Mouse (Mus musculus) heart, embryonic 13.5 days (tissue): ENCODE data around the gene Glyr1. TPM values are rescaled to one million over a fixed set of nuclear protein-coding genes. Genes with fewer than 3 reads are reported as not detected.

ENCODE experiments used
- ATAC-seq: fragments of 200-750 bp; cut with Nextera tagmentation; 2 replicates; pipeline ENCODE4 v1.8.0; 2017; ENCODE audit warnings: moderate TSS enrichment; ENCODE audit not compliant: insufficient number of reproducible peaks, low FRiP score, low TSS enrichment; ENCODE audit errors: extremely low read depth
- H3K27ac ChIP-seq: fragments of 300-500 bp; sonication (generic); replicated peaks from 2 replicates; pipeline ENCODE4 v1.5.1; 2015; ENCODE audit warnings: moderate library complexity, mild to moderate bottlenecking, inconsistent platforms
- H3K27me3 ChIP-seq: fragments of 300-500 bp; sonication (generic); replicated peaks from 2 replicates; pipeline ENCODE4 v1.6.1; 2015; ENCODE audit warnings: mild to moderate bottlenecking, inconsistent platforms
- H3K36me3 ChIP-seq: fragments of 300-500 bp; sonication (generic); 2 replicates; pipeline ENCODE4 v1.6.1; 2015; ENCODE audit warnings: mild to moderate bottlenecking, inconsistent platforms
- H3K4me1 ChIP-seq: fragments of 300-500 bp; sonication (generic); 2 replicates; pipeline ENCODE4 v1.6.1; 2015; ENCODE audit warnings: inconsistent platforms
- H3K4me2 ChIP-seq: fragments of 300-500 bp; sonication (generic); 2 replicates; pipeline ENCODE4 v1.6.1; 2015; ENCODE audit warnings: inconsistent platforms, mild to moderate bottlenecking, moderate library complexity
- H3K4me3 ChIP-seq: fragments of 300-500 bp; sonication (generic); 2 replicates; pipeline ENCODE4 v1.5.1; 2015; ENCODE audit warnings: moderate library complexity, mild to moderate bottlenecking, inconsistent platforms
- H3K9ac ChIP-seq: fragments of 300-500 bp; sonication (generic); 2 replicates; pipeline ENCODE4 v1.6.1; 2015; ENCODE audit warnings: inconsistent platforms, mild to moderate bottlenecking, moderate library complexity
- H3K9me3 ChIP-seq: fragments of 300-500 bp; sonication (generic); 2 replicates; pipeline ENCODE4 v1.6.1; 2016; ENCODE audit warnings: inconsistent platforms
- WGBS: fragments of 180-500 bp; shearing (Covaris S2); methylation state at CpG from one replicate; pipeline ENCODE4 v1.1.7; 2015; ENCODE audit warnings: mixed read lengths; 5-methylcytosine and 5-hydroxymethylcytosine counted together
- polyA plus RNA-seq: library from polyadenylated mRNA; unstranded; fragments of >200 nt; fragmentation: Nextera tagmentation; extraction: Ambion mirVana; gene quantifications from 2 replicates; pipeline ENCODE4 v1.2.1, GENCODE M21; 2015

The Glyr1 gene
- polyA plus RNA-seq, 1 experiment from 2014 or later: 88.7 TPM

DNA sequence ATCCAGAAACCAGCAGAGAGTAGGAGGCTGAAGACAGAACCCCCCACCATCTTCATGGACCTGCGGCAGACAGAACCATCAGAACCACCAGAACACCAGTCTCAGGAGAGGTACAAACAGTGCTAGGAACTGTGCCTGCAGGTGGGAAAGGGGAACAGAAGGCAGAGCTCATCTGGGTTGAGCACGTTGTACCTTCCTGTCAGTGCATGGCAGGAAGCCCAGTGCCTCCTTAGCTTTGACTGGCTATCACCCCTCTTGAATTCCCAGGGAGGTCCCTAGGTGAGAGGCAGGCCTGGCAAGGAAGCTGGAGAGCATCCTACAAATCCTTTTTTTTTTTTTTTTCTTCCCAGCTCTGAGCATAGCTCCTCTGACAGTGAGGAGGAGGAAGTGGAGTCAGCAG is 73.5 kb downstream of the Glyr1 start:
- WGBS: 51% methylated on average over 2 of the region's 2 CpGs
- no peak for ATAC-seq

DNA sequence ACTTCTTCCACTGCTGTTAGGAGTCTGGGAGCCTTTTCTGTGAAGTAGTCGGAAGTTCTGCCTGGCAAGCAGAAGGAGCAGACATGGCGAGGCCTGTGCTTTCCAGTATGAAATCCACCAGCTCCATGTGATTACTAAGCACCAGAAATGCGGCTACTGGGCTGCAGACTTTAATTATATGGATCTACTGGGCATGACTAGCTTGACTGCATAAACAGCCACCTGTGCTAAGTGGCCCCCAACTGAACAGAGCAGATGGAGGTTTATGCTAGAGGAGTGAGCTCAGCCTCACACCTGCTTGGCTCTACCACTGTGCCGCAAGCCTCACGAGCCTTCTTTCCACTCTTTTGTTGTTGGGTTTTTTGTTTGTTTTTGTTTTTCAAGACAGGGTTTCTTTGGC is 75.1 kb downstream of the Glyr1 start:
- H3K36me3 ChIP-seq: no peaks in the 10 kb centered on the region
- H3K9me3 ChIP-seq: no peaks in the 10 kb centered on the region
- no peak for ATAC-seq
- no peak overlapping the region for H3K27ac ChIP-seq
- H3K4me2 ChIP-seq: no peak overlapping the region
- no peaks in the 10 kb centered on the region for H3K27me3 ChIP-seq
- H3K9ac ChIP-seq: no peak overlapping the region
- H3K4me1 ChIP-seq: peaks cover 19% of the 10 kb centered on the region
- no peak overlapping the region for H3K4me3 ChIP-seq
- 81% methylated on average over 5 of the region's 5 CpGs for WGBS

More for the DNA sequence above, 73.5 kb downstream of the Glyr1 start:
- H3K4me3 ChIP-seq: no peak overlapping the region
- H3K36me3 ChIP-seq: no peaks in the 10 kb centered on the region
- peaks cover 23% of the 10 kb centered on the region for H3K4me1 ChIP-seq
- no peak overlapping the region for H3K27ac ChIP-seq
- H3K9ac ChIP-seq: no peak overlapping the region
- no peaks in the 10 kb centered on the region for H3K9me3 ChIP-seq
- H3K4me2 ChIP-seq: no peak overlapping the region
- no peaks in the 10 kb centered on the region for H3K27me3 ChIP-seq

DNA sequence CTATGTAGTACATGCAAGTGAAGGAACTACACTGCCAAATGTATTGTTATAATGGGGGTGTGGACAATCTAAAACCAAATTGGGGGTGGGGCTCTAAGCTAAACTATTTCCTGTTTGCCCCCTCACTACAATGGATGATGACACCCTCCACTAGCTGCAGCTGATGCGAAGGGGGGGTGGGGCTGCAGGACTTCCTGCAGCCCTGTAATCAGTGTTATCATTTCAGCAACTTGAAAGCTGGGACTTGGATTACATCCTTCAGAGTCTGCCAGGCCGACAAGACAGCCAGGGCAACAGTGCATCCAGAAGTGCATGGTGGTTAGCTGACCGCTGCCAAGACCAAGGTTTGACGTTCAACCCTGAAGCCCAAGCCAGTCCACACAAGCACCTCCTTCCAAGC is 78.0 kb downstream of the Glyr1 start:
- H3K9me3 ChIP-seq: no peaks in the 10 kb centered on the region
- H3K4me3 ChIP-seq: no peak overlapping the region
- no peak overlapping the region for H3K27ac ChIP-seq
- H3K4me1 ChIP-seq: peaks cover 4% of the 10 kb centered on the region; the same call in 1 of the 2 replicates
- 42% methylated on average over 4 of the region's 4 CpGs for WGBS
- no peak overlapping the region for H3K4me2 ChIP-seq
- no peaks in the 10 kb centered on the region for H3K27me3 ChIP-seq
- no peak for ATAC-seq
- no peaks in the 10 kb centered on the region for H3K36me3 ChIP-seq
- no peak overlapping the region for H3K9ac ChIP-seq

DNA sequence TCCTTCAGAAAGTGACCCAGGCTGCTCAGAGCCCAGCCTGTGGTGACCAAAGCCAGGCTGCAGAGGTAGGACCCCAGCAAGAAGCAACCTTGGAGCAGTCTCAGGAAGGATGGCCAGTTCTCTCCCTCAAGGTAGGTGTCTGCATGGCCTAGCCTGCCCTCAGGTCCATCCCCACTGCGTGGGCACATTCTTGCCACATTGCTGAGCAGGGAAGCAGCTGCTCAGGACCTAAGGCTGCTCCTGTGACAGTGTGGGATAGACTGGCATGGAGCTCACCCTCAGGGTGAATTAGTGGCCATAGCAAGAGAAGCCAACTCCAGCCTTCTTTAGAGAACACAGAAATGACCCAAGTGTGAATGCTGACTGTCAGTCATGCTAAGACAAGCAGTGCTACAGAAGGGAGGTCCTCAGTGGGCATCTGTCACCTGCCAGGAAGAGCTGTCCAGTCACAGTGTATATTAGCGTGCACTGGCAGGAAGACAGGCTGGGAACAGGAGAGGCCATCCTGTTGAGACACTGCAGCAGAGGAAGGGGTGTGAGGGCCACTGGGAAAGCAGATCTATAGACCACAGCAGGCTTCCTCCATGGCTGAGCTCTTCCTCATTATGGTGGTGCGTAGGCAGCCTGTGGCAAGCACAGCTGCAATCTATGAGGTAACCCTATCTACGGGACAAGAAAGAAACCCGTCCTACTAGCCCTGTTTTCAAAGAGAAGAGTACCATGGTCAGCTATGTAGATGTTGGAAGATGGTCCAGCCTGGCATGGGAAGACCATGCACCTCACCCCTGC is 80.4 kb downstream of the Glyr1 start:
- H3K4me1 ChIP-seq: peaks cover 9% of the 10 kb centered on the region
- H3K27me3 ChIP-seq: no peaks in the 10 kb centered on the region
- no peak overlapping the region for H3K4me3 ChIP-seq
- no peaks in the 10 kb centered on the region for H3K36me3 ChIP-seq
- H3K4me2 ChIP-seq: no peak overlapping the region
- no peak overlapping the region for H3K9ac ChIP-seq
- 70% methylated on average over 5 of the region's 5 CpGs for WGBS
- no peak for ATAC-seq
- no peaks in the 10 kb centered on the region for H3K9me3 ChIP-seq
- no peak overlapping the region for H3K27ac ChIP-seq

DNA sequence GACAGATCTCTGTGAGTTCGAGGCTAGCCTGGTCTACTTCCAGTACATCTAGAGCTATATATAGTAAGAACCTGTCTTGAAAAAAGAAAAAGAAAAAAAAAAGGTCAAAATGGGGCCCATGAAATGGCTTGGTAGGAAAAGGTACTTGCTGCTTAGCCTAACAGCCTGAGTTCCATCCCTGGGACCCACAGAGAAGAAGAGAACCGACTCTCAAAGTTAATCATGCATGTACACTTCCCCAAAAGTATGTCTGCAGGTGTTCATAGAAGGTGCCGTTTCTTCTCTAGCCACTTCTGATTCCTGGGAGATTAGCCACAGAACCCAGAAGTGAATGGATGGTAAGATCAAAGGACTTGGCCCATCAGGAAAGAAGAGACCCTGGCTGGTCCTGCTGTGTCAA is 81.2 kb downstream of the Glyr1 start:
- Histone ChIP-seq H3K36me3 (no peaks in the 10 kb centered on the region), H3K27ac (no peak overlapping the region), H3K9me3 (no peaks in the 10 kb centered on the region), H3K4me1 (peaks cover 11% of the 10 kb centered on the region), H3K4me2 (no peak overlapping the region), H3K27me3 (no peaks in the 10 kb centered on the region), H3K9ac (no peak overlapping the region), H3K4me3 (no peak overlapping the region)
- WGBS: 69% methylated on average over 3 of the region's 3 CpGs
- ATAC-seq: no peak

DNA sequence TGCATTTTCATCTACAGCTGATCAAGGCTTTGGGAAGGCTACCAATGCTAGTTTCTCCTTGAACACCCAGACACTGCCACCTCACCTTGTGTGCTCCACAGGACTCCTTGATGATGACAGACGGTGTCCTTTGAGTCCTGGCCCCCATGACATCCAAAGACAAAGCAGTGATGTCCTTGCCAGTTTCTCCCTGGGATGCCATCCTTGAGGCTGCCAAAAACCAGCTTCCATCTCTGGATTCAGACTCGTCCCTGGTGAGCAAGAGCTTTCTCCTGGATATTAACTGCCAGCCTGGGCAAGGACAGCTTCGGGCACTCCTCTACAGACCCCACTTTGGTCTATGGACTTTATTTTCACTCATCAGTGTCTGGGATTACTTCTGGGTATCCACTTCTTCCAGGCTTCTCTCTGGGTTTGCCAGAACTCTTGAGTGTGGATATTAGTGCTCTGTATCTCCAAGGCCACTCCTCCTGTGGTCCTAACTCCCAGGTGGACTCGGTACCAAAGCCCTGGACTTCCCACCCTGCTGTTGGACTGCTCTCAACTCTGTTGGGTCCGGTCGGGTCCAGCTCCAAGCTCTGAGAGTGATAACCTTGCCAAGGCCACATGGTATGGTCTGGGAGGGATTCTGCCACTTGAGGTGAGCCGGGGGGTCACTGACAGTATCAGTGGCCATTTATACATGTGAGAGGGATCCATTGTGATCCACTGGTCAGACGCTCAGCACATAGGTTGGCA is 84.1 kb downstream of the Glyr1 start:
- Histone ChIP-seq H3K4me3 (peak overlapping the region; percentile 82; the same call in 1 of the 2 replicates), H3K27ac (no peak overlapping the region), H3K36me3 (0 out of 2 replicates have a peak, but pooled peaks cover under 1% of the 10 kb centered on the region), H3K4me2 (peak overlapping the region; percentile 86), H3K27me3 (no peaks in the 10 kb centered on the region), H3K9ac (no peak overlapping the region), H3K4me1 (peaks cover 24% of the 10 kb centered on the region), H3K9me3 (no peaks in the 10 kb centered on the region)
- no peak for ATAC-seq
- WGBS: 81% methylated on average over 8 of the region's 8 CpGs

DNA sequence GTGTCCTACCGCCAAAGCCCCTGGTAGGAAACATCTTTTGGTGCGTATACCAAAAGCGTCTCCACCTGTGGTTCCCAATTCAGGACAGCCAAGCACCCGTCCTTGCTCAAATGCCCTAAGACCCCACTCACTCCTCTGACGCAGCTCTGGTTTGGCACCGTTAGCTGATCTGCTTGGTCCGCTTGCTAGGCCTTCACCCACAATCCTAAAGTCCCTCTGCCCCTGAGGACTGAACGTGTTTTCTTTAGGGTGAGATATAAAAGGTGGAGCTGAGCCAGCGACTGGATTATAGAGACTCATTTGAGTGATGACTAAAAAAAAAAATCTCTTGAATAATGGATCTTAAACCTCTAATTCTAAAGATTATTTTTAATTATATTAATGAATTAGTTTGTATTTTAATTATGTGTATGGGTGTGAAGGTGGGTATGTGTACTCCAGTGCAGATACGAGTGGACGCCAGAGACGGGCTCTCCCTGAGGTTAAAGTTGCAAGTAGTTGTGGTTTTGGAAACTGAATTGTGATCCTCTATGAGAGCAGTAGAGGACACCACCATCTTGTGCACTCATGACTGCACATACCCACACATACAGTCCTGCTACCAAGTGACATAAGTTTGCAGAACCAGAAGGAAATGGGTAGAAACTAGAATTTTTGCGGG is 84.8 kb downstream of the Glyr1 start:
- Histone ChIP-seq H3K4me3 (peak overlapping the region; percentile 82), H3K4me1 (peaks cover 24% of the 10 kb centered on the region), H3K27ac (peak overlapping the region; percentile 75), H3K9ac (peak overlapping the region; percentile 90), H3K36me3 (peaks cover 8% of the 10 kb centered on the region; the same call in 1 of the 2 replicates), H3K4me2 (peak overlapping the region; percentile 86), H3K27me3 (no peaks in the 10 kb centered on the region), H3K9me3 (no peaks in the 10 kb centered on the region)
- 22% methylated on average over 13 of the region's 13 CpGs for WGBS
- ATAC-seq: no peak

Other genes with a start within 250 kb of the Glyr1 start
- gene 4930562C15Rik, start 214.4 kb downstream of the Glyr1 start, polyA plus RNA-seq: 0.15 and 0.32 TPM in 2 replicates
- 24.4 and 26.6 TPM in 2 replicates for gene Ubald1, start 169.5 kb downstream of the Glyr1 start, polyA plus RNA-seq
- gene Mgrn1, start 163.6 kb downstream of the Glyr1 start, polyA plus RNA-seq: 107 TPM in 2 replicates
- gene Nudt16l1, start 111.1 kb downstream of the Glyr1 start, polyA plus RNA-seq: 105 and 113 TPM in 2 replicates
- gene Anks3, start 85.7 kb downstream of the Glyr1 start, polyA plus RNA-seq: 31.8 and 32.3 TPM in 2 replicates
- gene Sept12, start 52.0 kb downstream of the Glyr1 start, polyA plus RNA-seq: not detected in 2 replicates
- 3.8 and 4.4 TPM in 2 replicates for gene Smim22, start 42.6 kb downstream of the Glyr1 start, polyA plus RNA-seq
- gene Rogdi, start 36.3 kb downstream of the Glyr1 start, polyA plus RNA-seq: 50.1 and 56.2 TPM in 2 replicates
- 11.2 and 12.1 TPM in 2 replicates for gene Ubn1, start 194 bp upstream of the Glyr1 start, polyA plus RNA-seq
- gene Ppl, start 82.6 kb upstream of the Glyr1 start, polyA plus RNA-seq: 1.2 and 1.4 TPM in 2 replicates
- gene Sec14l5, start 97.2 kb upstream of the Glyr1 start, polyA plus RNA-seq: 0.04 and 0.08 TPM in 2 replicates
- 14.4 and 16.3 TPM in 2 replicates for gene Nagpa, start 154.1 kb upstream of the Glyr1 start, polyA plus RNA-seq
- gene AU021092, start 172.4 kb upstream of the Glyr1 start, polyA plus RNA-seq: 3.0 and 3.7 TPM in 2 replicates
- gene Alg1, start 183.8 kb upstream of the Glyr1 start, polyA plus RNA-seq: 22.2 and 25.0 TPM in 2 replicates
- gene Eef2kmt, start 206.1 kb upstream of the Glyr1 start, polyA plus RNA-seq: 23.5 and 25.7 TPM in 2 replicates